Mouse (Mus musculus) G1E (cell line): Measurements from ENCODE around the gene Eif4h.

ENCODE experiments used
- CTCF ChIP-seq: IDR thresholded peaks from 2 replicates; pipeline ENCODE4 v1.5.1; 2012; ENCODE audit warnings: low read depth, low read length, inconsistent platforms, mixed read lengths
- GATA1 ChIP-seq: IDR thresholded peaks from 2 replicates; pipeline ENCODE4 v1.6.1; 2012; ENCODE audit warnings: borderline replicate concordance, low read length, inconsistent platforms, mixed read lengths
- GATA2 ChIP-seq: IDR thresholded peaks from 2 replicates; pipeline ENCODE4 v1.6.1; 2012; ENCODE audit warnings: low read depth, low read length, inconsistent platforms, borderline replicate concordance
- TAL1 ChIP-seq: conservative IDR thresholded peaks from 2 replicates; pipeline ENCODE4 v1.6.1; 2012; ENCODE audit warnings: low read depth, low read length, inconsistent platforms, mixed read lengths

GRCm38 (mm10) chr5:134647394-134647793 is 8.1 kb upstream of the Eif4h start:
- TF ChIP-seq CTCF (no peak), GATA1 (no peak), TAL1 (no peak), GATA2 (no peak)
